8 mouse cellular contexts compared by ENCODE assay signal in the genomic region with DNA sequence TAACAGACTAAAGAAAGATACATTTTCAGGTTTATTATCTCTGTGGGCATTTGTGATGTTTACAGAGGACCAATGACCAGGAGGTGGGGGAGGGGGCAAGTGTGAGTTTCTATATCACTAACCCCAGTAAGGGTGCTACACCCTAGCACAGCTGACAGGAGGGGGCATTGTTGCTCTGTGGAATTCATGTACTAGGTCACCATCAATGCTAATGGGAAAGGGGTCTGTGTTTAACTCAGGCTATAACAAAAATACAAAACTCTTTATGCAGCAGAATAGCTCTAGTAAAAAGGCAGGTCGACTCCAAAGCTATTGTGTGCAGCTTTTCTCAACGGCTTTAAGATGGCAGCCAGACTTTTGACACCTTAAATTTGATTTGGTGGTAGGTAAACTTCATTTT.
DNase-seq lines count a peak whose midpoint lies in the region; ATAC-seq and TF ChIP-seq lines count a peak whose summit lies in the region.

No protein-coding gene starts in this region.

- TF ChIP-seq CTCF in brain, embryonic 14.5 days (IDR thresholded peaks at IDR 0.05; ENCODE audit: borderline replicate concordance, extremely low read depth, insufficient read depth, insufficient read length) = peak; percentile 53; the same call in 1 of the 2 replicates

- H3K36me3 ChIP-seq in heart, embryonic 14.5 days (ENCODE audit: control insufficient read depth, insufficient read depth, low read length) = no peaks in the 10 kb centered on the region

- no peak overlapping the region for H3K27ac ChIP-seq in heart, embryonic 14.5 days (replicated peaks in 1 of 2; ENCODE audit: control insufficient read depth in 1 of 2, insufficient read depth in 1 of 2, low read depth in 2 of 2, low read length in 2 of 2)

- H3K4me3 ChIP-seq in heart, embryonic 14.5 days (ENCODE audit: control insufficient read depth in 1 of 2, insufficient read depth in 1 of 2, low read depth in 1 of 2, low read length in 2 of 2) = no peak overlapping the region

- peak; percentile 25 for DNase-seq in gastrocnemius, adult 18-20 months (ENCODE audit: low spot score)
- DNase-seq in gastrocnemius, postnatal 25 days = no peak
- peak; percentile 73 for DNase-seq in brain, embryonic 14.5 days (ENCODE audit: low read depth)
- peak; percentile 63 to 67 for DNase-seq in kidney, postnatal 25 days
- DNase-seq in cerebellum, adult 11-12 months = no peak

- 0 out of 2 replicates have a peak, but pooled peaks have one; percentile 46 for ATAC-seq in heart, embryonic 14.5 days (ENCODE audit: insufficient number of reproducible peaks, insufficient read depth, low FRiP score, low read depth)
- ATAC-seq in megakaryocyte progenitor cell, adult 5-6 weeks (replicated peaks; ENCODE audit: poor library complexity) = peak; percentile 49
- ATAC-seq in frontal cortex, adult (ENCODE audit: low TSS enrichment) = no peak

- peaks cover 9 to 21% of the 10 kb centered on the region in 2 experiments for H3K4me1 ChIP-seq in heart, embryonic 14.5 days (ENCODE audit: control insufficient read depth in 2 of 2, insufficient read depth in 2 of 2, low read length in 2 of 2)

- H3K4me2 ChIP-seq in heart, embryonic 14.5 days (ENCODE audit: low read length) = peak overlapping the region; percentile 78

- no peaks in the 10 kb centered on the region for H3K9me3 ChIP-seq in heart, embryonic 14.5 days (ENCODE audit: control insufficient read depth, low read length)

- TF ChIP-seq POLR2A in brain, embryonic 14.5 days (IDR thresholded peaks at IDR 0.05; ENCODE audit: borderline replicate concordance, extremely low read depth, insufficient read depth, insufficient read length, poor library complexity, severe bottlenecking) = no peak

- no peak overlapping the region for H3K9ac ChIP-seq in heart, embryonic 14.5 days (ENCODE audit: low read length)

- 19% methylated on average over 2 of the region's 2 CpGs for WGBS in heart, embryonic 14.5 days

- H3K27me3 ChIP-seq in heart, embryonic 14.5 days (ENCODE audit: control insufficient read depth, insufficient read depth, low read length) = no peaks in the 10 kb centered on the region

Comparison
In these comparisons a context has a peak if more than half of its experiments do, and no peak if none do; other contexts are left out.
1. DNase-seq: peak in gastrocnemius, adult 18-20 months (single experiment), brain, embryonic 14.5 days (single experiment) and kidney, postnatal 25 days (2 of 2); none in gastrocnemius, postnatal 25 days (single experiment) and cerebellum, adult 11-12 months (single experiment).